Mouse (Mus musculus): ENCODE data around the gene Olfr576. TPM values are rescaled to one million over a fixed set of nuclear protein-coding genes. Genes with fewer than 3 reads are reported as not detected.

Olfr576 gene
- polyA plus RNA-seq, 1 experiment from 2014 or later = not detected

- Histone ChIP-seq H3K27ac (replicated peaks) (no peak within 1 kb of the TSS), H3K36me3 (no peaks in the 10 kb centered on the region), H3K9me3 (no peaks in the 10 kb centered on the region), H3K27me3 (no peaks in the 10 kb centered on the region), H3K4me3 (no peak within 1 kb of the TSS), H3K4me1 (replicated peaks) (no peaks in the 10 kb centered on the region), H3K4me2 (no peak within 1 kb of the TSS), H3K9ac (no peak within 1 kb of the TSS)
- no peak for ATAC-seq (ENCODE audit: low read depth)
- WGBS = 76% methylated on average over 1 of the region's 1 CpGs
Observed at GRCm38 (mm10) chr7:102958593-102958992, 3.9 kb upstream of the Olfr576 start, which contains the start of gene Olfr575. TSS of gene Olfr575 (minus strand) at chr7:102958775.

- no peak overlapping the region for H3K4me2 ChIP-seq
- no peak overlapping the region for H3K4me3 ChIP-seq
- H3K4me1 ChIP-seq (replicated peaks) = no peaks in the 10 kb centered on the region
- H3K9me3 ChIP-seq = no peaks in the 10 kb centered on the region
- no peaks in the 10 kb centered on the region for H3K27me3 ChIP-seq
- ATAC-seq (ENCODE audit: low read depth) = no peak
- H3K36me3 ChIP-seq = no peaks in the 10 kb centered on the region
- no peak overlapping the region for H3K27ac ChIP-seq (replicated peaks)
- H3K9ac ChIP-seq = no peak overlapping the region
- WGBS = 47% methylated on average over 1 of the region's 1 CpGs
Observed at GRCm38 (mm10) chr7:102974399-102974798, 11.9 kb downstream of the Olfr576 start.

- ATAC-seq (ENCODE audit: low read depth) = no peak
- Histone ChIP-seq H3K4me2 (no peak within 1 kb of the TSS), H3K36me3 (no peaks in the 10 kb centered on the region)
Observed at GRCm38 (mm10) chr7:102975843-102976242, 13.4 kb downstream of the Olfr576 start, which contains the start of gene Olfr577. TSS of gene Olfr577 (minus strand) at chr7:102975943.

GRCm38 (mm10) chr7:102989224-102989623 lies 26.8 kb downstream of the Olfr576 start, which contains the start of gene Olfr578:
TSS of gene Olfr578 (minus strand) at chr7:102989324.
- Histone ChIP-seq H3K27ac (replicated peaks) (no peak within 1 kb of the TSS), H3K36me3 (no peaks in the 10 kb centered on the region), H3K27me3 (no peaks in the 10 kb centered on the region), H3K4me3 (no peak within 1 kb of the TSS), H3K4me1 (replicated peaks) (no peaks in the 10 kb centered on the region), H3K9me3 (no peaks in the 10 kb centered on the region), H3K9ac (no peak within 1 kb of the TSS), H3K4me2 (no peak within 1 kb of the TSS)
- no peak for ATAC-seq (ENCODE audit: low read depth)
- WGBS = 78% methylated on average over 3 of the region's 3 CpGs

More at GRCm38 (mm10) chr7:102975843-102976242, 13.4 kb downstream of the Olfr576 start, which contains the start of gene Olfr577:
- WGBS = 86% methylated on average over 2 of the region's 2 CpGs
- no peak within 1 kb of the TSS for H3K9ac ChIP-seq
- H3K4me1 ChIP-seq (replicated peaks) = no peaks in the 10 kb centered on the region
- no peak within 1 kb of the TSS for H3K4me3 ChIP-seq
- no peak within 1 kb of the TSS for H3K27ac ChIP-seq (replicated peaks)
- no peaks in the 10 kb centered on the region for H3K27me3 ChIP-seq
- H3K9me3 ChIP-seq = no peaks in the 10 kb centered on the region

Other genes starting within 250 kb of the Olfr576 start
- gene Olfr33, start 243.6 kb upstream of the Olfr576 start, polyA plus RNA-seq (2015; fragmentation: Nextera tagmentation; extraction: Ambion mirVana) = not detected in 2 replicates
- not detected in 2 replicates for gene Olfr559, start 235.2 kb upstream of the Olfr576 start, polyA plus RNA-seq (2015; fragmentation: Nextera tagmentation; extraction: Ambion mirVana)
- gene Olfr560, start 203.3 kb upstream of the Olfr576 start, polyA plus RNA-seq (2015; fragmentation: Nextera tagmentation; extraction: Ambion mirVana) = not detected in 2 replicates
- 0.27 and 0.44 TPM in 2 replicates for gene Olfr78, start 203.2 kb upstream of the Olfr576 start, polyA plus RNA-seq (2015; fragmentation: Nextera tagmentation; extraction: Ambion mirVana)
- gene Olfr561, start 191.4 kb upstream of the Olfr576 start, polyA plus RNA-seq (2015; fragmentation: Nextera tagmentation; extraction: Ambion mirVana) = 0.46 TPM in 1 of 2 replicates, not detected in the other
- not detected in 2 replicates for gene Olfr564, start 159.2 kb upstream of the Olfr576 start, polyA plus RNA-seq (2015; fragmentation: Nextera tagmentation; extraction: Ambion mirVana)
- gene Olfr566, start 103.9 kb upstream of the Olfr576 start, polyA plus RNA-seq (2015; fragmentation: Nextera tagmentation; extraction: Ambion mirVana) = 0.31 and 0.50 TPM in 2 replicates
- not detected in 2 replicates for gene Olfr568, start 85.5 kb upstream of the Olfr576 start, polyA plus RNA-seq (2015; fragmentation: Nextera tagmentation; extraction: Ambion mirVana)
- gene Olfr569, start 71.8 kb upstream of the Olfr576 start, polyA plus RNA-seq (2015; fragmentation: Nextera tagmentation; extraction: Ambion mirVana) = not detected in 2 replicates
- gene Olfr570, start 68.1 kb upstream of the Olfr576 start, polyA plus RNA-seq (2015; fragmentation: Nextera tagmentation; extraction: Ambion mirVana) = not detected in 2 replicates
- gene Olfr571, start 45.1 kb upstream of the Olfr576 start, polyA plus RNA-seq (2015; fragmentation: Nextera tagmentation; extraction: Ambion mirVana) = 0.04 TPM in 1 of 2 replicates, not detected in the other
- not detected in 2 replicates for gene Olfr572, start 38.3 kb upstream of the Olfr576 start, polyA plus RNA-seq (2015; fragmentation: Nextera tagmentation; extraction: Ambion mirVana)
- not detected in 2 replicates for gene Olfr573-ps1, start 20.1 kb upstream of the Olfr576 start, polyA plus RNA-seq (2015; fragmentation: Nextera tagmentation; extraction: Ambion mirVana)
- not detected in 2 replicates for gene Olfr574, start 14.2 kb upstream of the Olfr576 start, polyA plus RNA-seq (2015; fragmentation: Nextera tagmentation; extraction: Ambion mirVana)
- not detected in 2 replicates for gene Olfr575, start 3.9 kb upstream of the Olfr576 start, polyA plus RNA-seq (2015; fragmentation: Nextera tagmentation; extraction: Ambion mirVana)
- gene Olfr577, start 13.3 kb downstream of the Olfr576 start, polyA plus RNA-seq (2015; fragmentation: Nextera tagmentation; extraction: Ambion mirVana) = not detected in 2 replicates
- not detected in 2 replicates for gene Olfr578, start 26.7 kb downstream of the Olfr576 start, polyA plus RNA-seq (2015; fragmentation: Nextera tagmentation; extraction: Ambion mirVana)
- not detected in 2 replicates for gene Olfr582, start 75.4 kb downstream of the Olfr576 start, polyA plus RNA-seq (2015; fragmentation: Nextera tagmentation; extraction: Ambion mirVana)
- gene Olfr583, start 88.6 kb downstream of the Olfr576 start, polyA plus RNA-seq (2015; fragmentation: Nextera tagmentation; extraction: Ambion mirVana) = not detected in 2 replicates
- not detected in 2 replicates for gene Olfr584, start 119.2 kb downstream of the Olfr576 start, polyA plus RNA-seq (2015; fragmentation: Nextera tagmentation; extraction: Ambion mirVana)
- gene Olfr585, start 135.1 kb downstream of the Olfr576 start, polyA plus RNA-seq (2015; fragmentation: Nextera tagmentation; extraction: Ambion mirVana) = not detected in 2 replicates
- gene Olfr586, start 163.0 kb downstream of the Olfr576 start, polyA plus RNA-seq (2015; fragmentation: Nextera tagmentation; extraction: Ambion mirVana) = not detected in 2 replicates
- gene Olfr588-ps1, start 178.2 kb downstream of the Olfr576 start, polyA plus RNA-seq (2015; fragmentation: Nextera tagmentation; extraction: Ambion mirVana) = not detected in 2 replicates
- gene Olfr589, start 193.7 kb downstream of the Olfr576 start, polyA plus RNA-seq (2015; fragmentation: Nextera tagmentation; extraction: Ambion mirVana) = not detected in 2 replicates
- not detected in 2 replicates for gene Olfr591, start 215.7 kb downstream of the Olfr576 start, polyA plus RNA-seq (2015; fragmentation: Nextera tagmentation; extraction: Ambion mirVana)
- not detected in 2 replicates for gene Olfr592, start 222.1 kb downstream of the Olfr576 start, polyA plus RNA-seq (2015; fragmentation: Nextera tagmentation; extraction: Ambion mirVana)
- gene Olfr593, start 249.2 kb downstream of the Olfr576 start, polyA plus RNA-seq (2015; fragmentation: Nextera tagmentation; extraction: Ambion mirVana) = not detected in 2 replicates